Mouse (Mus musculus): ENCODE results near the gene Mknk1.

Gene Mknk1

DNA sequence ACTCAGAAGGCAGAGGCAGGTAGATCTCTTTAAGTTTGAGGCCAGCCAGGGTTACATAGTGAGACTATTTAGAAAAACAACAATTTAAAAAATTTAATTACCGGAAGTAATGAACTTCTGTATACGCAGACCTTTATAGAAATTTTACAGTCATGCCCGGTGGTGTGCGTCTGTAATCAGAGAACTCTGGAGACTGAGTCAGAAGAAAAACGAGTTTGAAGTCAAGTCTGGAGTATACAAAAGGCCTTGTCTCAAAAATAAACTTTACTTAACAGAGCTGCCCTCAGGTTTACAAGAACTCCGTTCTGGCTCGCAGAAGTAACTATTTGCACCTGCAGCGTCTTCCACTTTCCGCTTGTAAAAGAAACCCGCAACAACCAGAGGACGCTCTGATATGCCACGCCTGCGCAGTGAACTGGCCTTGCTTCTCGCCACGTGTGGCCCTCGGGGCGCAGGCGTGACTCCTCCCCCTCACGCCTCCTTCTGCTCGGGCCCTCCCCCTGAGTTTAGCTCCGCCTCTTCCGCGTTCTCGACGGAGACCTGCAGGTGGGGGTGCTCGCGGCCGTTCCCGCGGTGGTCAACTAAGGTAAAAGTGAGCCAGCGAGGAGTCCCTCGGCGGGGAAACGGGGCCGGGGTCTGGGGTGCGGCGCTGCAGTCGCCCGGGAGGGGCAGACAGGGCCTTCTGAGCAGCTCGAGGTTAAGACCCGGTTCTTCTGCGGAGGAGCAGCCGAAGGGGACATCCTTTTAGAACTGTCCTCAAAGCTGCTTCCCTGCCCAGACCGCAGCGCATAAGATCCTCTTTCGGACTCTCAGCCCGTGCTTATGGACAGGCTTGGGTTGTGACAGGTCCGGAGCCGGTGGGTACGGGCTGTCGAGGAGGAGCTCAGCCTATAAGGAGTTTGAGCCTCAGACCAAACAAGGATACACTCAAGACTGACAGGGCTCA, at the start of gene Mknk1:
Mknk1 (plus strand) TSS at position 503 of the 946 bp plus-strand sequence.
- peak; percentile 91 to 93 for DNase-seq

DNA sequence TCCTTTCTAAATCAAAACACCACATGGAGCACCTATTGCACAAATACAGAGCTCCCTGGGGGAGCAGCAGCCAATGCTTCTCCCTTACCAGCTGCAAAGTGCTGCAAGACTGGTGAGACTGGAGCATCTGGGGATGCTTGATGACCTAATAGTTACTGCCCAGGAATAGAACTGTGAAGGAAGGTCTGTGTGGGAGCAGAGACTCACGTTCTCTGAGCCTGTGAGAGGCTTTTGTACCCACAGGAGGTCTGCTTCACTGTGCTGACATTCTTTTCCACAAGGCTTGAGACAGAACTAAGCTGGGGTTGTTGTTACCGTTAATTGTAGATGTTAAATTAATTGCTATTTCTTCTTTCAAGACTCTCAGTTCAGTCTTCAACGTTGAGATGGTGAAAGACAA, 48.1 kb upstream of the Mknk1 start:
- no peak for DNase-seq

DNA sequence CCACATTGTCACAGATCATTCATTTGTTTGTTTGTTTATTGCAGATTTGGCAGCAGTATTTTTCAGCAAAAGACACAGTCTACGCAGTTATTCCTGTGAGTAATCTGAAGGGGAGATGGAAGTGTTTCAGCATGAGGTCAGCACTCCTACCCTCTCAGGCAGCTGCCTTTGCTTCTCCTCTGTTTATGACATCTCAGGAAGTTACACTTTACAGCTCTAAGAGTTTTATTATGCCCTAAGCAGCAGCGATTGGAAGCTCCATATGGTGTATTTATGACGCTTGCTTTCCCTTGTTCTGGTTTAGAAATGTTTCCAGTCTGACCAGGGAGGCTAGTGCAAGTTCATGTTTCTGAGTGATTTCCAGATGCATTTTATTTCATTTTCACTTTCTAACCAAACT, 43.6 kb upstream of the Mknk1 start:
- DNase-seq = no peak

DNA sequence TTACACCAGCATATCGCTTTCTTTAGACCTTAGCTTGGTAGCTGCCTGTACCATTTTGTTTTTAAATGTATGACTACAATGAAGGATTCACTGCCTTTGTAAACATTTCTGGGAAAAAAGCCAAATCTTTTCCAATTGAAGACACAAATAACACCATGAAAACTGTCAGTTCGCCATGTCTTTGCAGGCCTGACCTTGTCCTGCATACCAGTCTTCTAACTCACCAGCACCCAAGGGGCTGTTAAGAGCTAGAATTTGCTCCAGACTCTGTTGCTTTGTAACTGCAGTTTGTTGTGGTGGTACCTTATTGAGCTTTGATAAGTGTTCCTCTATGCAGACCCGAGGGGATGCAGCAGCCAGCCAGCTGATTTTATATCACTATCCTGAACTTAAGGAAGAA, 39.0 kb upstream of the Mknk1 start:
- no peak for DNase-seq

DNA sequence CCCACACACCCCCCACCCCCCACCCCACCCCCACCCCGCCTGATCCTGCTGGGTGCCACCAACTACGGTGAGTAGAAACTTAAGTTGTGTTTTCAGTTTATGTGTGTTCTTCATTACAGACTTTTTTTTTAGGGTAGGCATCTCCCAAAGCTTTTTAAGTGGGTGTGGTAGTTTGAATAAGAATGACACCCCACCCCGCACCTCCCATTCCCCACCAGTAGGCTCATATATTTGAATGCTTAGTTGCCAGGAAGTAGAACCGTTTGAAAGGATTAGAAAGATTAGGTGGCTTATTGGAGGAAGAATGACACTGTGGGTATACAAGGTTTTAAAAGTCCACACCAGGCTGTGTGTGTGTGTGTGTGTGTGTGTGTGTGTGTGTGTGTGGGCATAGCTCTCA, 26.7 kb upstream of the Mknk1 start:
- DNase-seq = no peak

DNA sequence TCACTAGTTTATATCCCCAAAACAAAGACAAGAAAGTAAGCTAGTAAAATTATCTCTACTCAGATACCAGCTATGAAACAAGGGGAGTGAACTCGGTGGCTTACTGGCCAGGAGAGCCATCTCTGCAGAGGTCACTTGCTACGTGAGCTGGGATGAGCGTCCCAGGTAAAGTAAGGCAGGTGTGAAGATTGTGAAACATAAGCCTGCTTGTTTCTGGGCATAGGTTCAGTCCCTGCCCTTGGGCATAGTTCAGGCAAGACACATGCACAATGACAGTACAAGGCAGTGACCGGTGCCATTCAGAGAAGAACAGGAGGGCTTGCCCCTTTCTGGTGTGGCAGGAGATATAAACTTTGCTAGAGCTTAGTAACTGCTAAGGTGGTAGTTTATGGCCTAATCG, 23.4 kb upstream of the Mknk1 start:
- DNase-seq = no peak

DNA sequence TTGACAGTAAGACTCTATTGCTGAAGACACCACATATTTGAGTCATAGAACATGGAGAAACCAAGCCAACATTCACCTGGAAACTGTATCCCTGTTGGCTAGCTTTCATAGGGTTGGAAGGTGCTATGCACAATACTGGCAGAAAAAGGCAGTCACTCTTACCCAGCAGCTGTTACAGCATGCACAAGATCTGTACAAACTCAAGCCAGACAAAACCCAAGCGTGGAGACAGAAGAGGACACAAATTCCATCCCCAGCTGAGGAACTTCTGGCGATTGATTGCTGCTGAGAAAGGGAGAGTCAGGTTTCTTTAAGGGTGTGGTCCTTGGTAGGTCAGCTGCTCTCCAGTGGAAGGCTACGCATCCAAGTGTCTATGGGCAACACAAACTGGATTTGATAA, 18.8 kb upstream of the Mknk1 start:
- no peak for DNase-seq

DNA sequence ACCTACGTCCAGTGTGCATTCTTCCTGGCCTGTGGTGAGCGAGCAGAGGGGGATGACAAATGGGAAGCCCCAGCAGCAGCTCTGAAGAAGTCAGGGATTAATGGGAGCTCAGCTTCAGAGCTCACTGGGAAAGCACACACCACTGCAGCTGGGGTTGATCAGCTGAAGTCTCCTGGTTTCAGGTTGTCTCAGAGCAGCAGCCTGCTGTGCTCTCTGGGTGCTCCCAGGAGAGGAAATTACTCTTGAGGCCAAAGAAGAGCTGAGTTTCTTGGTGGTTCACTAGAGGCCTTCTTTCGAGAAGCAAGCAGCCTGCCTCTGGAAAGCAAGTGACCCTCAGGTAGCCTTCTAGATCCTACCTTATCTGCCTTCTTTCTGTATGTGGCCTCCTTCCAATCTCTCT, 18.1 kb upstream of the Mknk1 start:
- no peak for DNase-seq

DNA sequence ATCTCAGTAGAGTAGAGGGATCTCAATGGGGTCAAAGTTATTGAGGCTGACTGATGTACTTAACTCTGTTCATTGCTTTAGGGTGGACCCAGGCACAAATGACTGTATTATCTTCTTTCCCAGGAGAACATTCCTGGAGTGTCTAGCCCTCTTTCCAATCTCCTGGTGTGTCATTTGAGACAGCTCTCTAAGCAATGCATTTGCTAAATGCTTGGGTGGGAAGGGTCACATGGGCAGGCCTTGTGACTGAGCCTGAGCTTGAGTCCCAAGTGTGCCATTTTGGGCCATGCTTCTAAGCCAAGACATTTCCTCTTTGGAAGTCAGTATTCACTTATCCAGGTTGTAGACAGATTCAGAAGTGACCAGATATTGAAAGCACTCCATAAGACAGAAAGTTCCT, 17.6 kb upstream of the Mknk1 start:
- no peak for DNase-seq

DNA sequence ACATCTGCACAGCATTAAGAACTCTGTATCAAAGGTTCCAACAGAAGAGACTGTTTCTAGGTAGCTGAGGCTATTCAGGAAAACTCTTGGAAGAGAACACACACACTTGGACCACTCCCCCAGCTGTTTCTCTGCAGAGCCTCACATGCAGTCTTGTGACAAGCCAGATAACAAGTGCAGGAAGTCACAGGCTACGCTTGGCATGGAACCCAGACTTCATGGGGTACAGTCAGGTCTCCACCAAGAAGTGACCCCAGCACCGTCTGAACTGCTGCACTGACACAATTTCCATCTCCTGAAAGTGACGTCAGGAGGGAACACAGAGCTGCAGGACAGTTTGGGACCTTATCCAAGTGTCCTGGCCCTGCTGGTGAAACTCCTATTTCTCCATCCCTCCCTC, 17.1 kb upstream of the Mknk1 start:
- DNase-seq = no peak

DNA sequence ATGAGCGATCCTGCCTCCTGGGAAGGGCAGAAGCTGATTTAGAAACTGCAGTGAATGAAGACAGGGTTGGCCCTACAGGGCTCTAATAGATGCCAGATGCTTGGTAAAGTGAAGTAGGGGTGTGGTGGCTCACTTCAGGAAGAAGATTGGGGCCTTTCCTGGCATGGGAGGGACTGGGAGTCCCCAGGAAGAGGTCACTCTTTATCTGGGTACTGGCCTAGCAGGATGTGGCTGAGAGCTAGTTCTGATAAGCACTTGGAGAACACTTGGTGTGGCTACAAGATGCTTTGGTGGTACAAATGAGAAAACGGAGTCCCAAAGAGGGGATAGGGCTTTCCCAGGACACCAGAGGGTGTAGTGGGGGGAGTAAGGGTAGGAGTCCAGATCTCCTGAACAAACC, 14.8 kb upstream of the Mknk1 start:
- no peak for DNase-seq

DNA sequence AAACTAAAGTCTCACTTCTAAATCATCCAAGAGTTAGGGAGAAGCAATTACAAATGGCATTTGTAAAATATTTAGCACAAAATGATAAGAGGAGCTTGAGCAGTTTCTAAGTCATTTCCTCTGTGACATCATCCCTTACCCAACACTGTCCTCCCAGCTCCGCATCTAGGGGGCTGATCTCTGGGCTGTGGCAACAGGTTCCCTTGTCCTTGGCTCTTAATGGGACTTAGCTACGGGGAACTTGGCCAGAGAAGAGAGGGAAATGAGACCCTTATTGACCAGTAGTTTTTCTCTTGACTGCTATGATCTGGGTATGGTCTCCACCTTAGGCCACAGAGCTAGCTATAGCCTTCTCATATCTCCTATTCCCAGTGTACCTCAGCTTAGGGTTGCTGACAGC, 13.7 kb upstream of the Mknk1 start:
- DNase-seq = no peak

DNA sequence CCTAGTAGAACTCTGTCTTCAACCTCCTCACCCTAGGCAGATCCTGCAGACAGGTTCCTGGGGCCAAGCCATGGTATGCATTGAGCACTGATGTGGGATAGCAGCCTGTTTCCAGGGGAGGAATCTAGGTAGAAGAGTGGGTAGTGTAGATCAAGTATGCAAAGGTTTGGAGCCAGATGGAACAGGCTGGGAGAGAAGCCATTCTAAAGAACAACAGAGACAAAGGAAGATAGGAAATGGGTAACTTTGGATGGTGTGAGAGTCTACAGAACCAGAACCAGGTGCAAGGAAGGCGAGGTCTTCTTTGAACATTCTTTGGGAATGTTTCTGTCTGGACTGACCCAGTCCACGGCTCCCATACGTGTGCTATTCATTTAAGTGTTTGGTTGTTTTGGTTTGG, 11.9 kb upstream of the Mknk1 start:
- no peak for DNase-seq

DNA sequence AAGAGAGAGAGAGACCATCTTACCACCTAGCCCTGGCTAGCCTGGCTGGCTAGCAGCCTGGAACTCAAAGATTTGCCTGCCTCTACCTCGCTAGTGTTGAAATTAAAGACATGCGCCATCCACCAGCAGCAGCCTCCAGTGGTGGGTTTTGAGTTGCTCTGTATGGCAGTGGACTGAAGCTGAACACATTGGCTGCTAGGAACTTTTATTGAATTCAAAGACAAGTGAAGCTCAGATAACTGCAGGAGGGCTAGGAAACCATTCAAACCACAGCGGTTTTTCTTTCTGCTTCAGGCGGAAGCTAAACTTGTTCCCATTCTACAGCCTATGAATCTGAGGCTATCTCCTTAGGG, 11.5 kb upstream of the Mknk1 start:
- DNase-seq = no peak

DNA sequence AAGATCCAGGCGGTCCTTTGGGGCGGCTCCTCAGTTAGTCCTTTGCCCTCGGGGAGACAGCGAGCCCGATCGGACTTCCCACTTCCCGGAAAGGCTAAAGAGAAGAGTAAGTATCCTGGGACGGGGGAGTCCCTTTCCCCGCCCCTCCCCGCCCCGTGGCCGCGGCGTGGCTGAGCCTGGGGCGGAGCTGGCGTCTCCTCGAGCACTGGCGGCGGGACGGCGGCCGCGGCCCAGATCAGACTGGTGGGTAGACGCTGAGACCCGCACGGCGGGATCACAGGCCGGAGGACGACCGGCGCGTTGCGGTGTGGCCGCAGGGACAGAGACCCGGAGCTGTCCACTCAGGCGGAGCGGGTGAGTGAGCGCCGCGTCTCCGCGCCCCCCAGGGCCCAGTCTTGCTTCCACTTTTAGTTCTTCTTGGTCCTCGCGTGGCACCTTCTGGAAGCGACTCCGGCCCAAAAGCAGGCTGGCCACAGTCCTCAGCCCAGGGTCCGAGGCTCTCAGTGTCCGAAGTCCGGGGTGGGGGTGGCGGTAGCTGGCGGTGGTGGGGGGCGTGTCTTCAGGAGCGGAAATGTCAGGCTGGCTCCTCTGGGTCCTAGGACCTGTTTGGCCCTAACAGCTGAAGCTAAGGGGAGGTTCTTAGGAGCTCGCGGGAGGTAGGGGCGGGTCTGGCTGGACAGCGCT, 11.0 kb upstream of the Mknk1 start, which contains the start of gene Mob3c:
Mob3c (plus strand) TSS at position 205 of the 684 bp plus-strand sequence.
- DNase-seq = peak; percentile 52 to 55

DNA sequence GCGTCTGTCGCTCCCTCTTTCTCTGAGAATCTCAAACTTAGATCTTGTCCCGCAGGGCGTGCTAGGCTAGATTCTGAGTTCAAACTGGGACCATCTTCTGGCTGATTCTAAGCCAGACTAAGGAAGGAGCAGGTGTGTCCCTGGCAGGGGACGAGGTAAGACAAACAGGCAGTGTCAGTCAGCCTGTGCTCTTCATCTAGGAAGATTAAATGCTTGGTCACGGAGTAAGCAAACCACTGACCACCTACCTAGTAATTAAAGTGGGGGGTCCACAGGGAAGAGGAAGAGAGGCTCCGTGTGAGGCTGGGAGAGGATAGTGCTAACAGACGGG, 10.5 kb upstream of the Mknk1 start:
- DNase-seq = no peak

DNA sequence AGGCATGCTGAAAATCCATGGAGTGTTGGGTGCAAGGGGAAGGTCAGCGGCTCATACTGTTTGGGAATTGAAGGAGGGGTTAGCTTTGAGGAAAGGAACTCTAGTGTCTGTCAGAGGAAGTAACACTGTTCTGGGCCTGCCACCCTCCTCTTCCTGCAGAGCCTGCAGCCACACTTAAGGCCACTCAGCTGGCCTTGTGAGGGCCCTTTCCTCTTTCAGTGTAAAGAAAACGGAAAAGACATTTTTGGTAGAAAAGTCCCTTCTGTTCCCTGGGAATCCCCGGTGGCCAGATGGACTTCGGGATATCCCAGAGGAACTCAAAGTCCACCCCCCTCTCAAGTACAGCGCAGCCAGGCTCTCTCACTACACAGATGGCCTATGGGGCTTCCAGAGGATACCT, 8.5 kb upstream of the Mknk1 start:
- no peak for DNase-seq

DNA sequence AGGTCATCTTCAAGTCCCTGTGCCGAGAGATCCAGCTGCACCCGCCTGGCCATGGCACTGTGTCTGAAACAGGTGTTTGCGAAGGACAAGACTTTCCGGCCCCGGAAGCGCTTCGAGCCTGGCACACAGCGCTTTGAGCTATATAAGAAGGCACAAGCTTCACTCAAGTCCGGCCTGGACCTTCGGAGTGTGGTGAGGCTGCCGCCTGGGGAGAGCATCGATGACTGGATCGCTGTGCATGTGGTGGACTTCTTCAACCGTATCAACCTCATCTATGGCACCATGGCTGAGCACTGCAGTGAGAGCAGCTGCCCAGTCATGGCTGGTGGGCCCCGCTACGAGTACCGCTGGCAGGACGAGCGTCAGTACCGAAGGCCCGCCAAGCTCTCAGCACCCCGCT, 7.8 kb upstream of the Mknk1 start:
- no peak for DNase-seq

DNA sequence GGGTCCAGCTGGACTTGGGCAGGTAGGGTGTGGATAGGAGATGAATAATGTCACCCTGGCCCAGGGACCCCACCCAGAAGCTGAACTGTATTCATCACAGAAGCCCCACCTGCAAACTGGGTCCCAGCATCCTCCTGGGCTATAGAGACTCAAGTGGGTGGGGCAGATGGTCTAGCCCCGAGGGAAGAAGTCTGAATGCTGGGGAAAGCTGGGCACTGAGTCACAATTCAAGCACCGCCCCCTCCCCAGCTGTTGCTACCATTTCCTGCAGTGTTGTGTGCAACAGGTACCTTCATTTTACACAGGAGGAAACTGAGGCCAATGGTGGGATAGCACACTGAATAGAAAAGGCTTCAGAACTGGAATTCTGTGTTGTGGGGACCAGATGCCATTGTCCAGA, 7.0 kb upstream of the Mknk1 start:
- DNase-seq = no peak

DNA sequence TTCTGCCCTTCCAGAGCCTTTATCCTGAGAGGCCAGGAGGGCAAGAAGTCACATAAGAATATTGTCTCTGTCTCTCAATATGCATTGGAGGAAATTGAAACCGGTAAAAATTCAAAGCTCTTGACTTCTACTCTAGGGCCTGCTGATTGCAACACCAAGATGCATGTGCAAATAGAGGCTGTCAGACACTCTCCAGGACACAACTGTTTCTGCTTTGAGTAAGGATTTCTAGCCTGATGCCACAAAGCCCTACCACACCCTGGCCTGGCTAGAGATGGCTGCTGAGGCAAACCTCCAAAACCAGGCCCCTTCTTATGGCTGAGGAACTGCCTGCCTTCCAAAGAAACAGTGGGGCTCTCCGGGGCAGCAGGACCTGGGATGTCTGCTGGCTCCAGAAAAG, 3.4 kb upstream of the Mknk1 start:
- DNase-seq = no peak

DNA sequence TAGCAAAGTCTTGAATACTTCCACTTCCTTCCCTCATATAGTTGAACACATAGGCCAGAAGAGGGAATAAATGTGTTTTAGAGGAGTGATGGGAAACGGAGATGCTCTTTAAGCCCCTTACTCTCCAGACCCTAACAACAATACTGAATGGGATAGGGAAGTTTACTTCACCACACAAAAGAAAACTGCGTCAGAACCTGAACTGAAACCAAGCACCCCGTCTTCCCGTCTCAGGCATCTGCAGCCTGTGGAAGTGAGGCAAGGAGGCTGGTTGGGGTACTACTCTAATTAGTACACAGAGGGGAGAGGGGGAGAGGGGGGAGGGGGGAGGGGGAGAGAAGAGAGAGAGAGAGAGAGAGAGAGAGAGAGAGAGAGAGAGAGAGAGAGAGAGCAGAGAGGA, 802 bp upstream of the Mknk1 start:
- DNase-seq = no peak

DNA sequence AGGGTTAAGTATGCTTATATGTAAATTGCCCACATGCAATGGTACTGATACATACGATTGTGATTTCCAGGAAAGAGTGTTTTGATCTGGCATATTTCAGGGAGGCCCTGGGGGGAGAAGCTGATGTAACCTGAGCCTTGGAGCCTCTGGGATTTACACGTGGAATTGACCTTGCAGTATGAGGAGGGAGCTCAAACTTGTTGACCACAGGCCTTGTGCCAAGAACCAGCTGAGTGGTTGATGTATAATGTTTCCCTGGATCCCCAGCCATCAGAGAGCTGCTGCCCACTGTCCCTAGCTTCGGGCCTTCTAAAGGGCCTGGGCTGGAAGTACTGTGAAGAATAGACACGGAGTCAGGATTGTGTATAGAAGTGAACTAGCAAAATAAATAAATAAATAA, 958 bp downstream of the Mknk1 start:
- no peak for DNase-seq

DNA sequence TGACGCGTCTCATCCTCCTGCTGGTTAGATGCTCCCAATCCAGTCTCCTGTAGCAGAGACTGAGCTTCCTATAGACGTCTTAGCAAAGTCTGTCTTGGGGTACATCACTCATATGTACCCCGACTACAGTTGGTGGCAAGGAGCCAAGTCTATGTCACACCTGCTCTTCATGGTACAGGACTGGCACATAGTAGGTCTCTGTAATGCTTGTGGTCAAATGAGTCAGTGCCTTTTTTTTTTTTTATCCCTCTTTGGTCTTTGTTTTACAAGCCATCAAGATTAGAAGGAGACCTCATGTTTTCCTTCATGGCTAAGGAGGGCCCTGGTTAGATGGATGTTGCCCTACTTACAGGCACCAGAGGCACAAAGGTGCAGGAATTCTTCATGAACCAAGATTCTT, 1.8 kb downstream of the Mknk1 start:
- no peak for DNase-seq

DNA sequence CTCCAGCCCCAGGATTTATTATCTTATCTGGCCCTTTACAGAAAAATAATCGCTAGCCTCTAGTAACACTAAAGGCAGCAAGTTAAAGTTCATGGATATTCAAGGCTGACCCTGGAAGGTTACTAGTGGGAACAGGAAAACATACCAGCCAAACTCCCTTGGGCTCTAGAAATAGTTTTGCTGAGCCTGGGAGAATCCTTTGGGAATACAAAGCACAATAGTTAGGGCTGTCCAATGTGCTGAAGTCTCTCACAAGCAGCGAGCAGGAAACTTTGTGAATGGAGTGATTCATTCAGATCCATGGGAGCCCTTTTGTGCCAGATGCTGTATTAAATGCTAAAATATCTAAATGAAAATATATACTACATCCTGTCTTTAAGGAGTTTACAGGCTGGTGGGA, 7.7 kb downstream of the Mknk1 start:
- DNase-seq = no peak

DNA sequence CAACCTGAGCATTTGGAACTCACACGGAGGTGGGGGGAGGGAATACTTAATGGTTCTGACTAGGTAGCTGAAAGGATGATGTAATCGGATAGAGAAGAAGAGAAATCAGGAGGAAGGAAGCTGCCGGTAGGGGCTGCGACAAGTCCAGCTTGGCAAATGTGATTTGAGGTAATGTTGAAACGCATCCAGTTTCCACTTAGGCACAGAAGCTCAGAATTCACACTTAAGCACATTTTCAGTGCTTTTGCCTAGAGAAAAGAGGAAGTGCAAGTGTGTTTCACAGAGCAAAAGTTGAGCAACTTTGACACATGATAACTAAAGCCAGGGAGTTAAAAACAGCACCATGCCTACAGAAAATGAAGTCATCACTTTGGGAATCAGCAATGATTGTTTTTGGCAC, 8.4 kb downstream of the Mknk1 start:
- DNase-seq = no peak

Data from thymus, adult 18-20 months (tissue).